Mouse (Mus musculus) adrenal gland, postnatal 0 days (tissue): Measurements from ENCODE around the gene Slc30a1. TPM values are rescaled to one million over a fixed set of nuclear protein-coding genes. Genes with fewer than 3 reads are reported as not detected.

Experiments used
- polyA plus RNA-seq: library from polyadenylated mRNA; unstranded; fragments of >200 nt; fragmentation: Nextera tagmentation; extraction: Ambion mirVana; gene quantifications from 2 replicates; pipeline ENCODE4 v1.2.1, GENCODE M21; 2015

The Slc30a1 gene
- polyA plus RNA-seq: 3.7 and 5.7 TPM in 2 replicates

GRCm38 (mm10) chr1:191906571-191907430, at the start of gene Slc30a1:
TSS of gene Slc30a1 (plus strand) at chr1:191906767.

Other genes starting within 250 kb of the Slc30a1 start
- 18.7 and 26.5 TPM in 2 replicates for gene Lpgat1, start 188.9 kb upstream of the Slc30a1 start, polyA plus RNA-seq
- 7.8 and 11.5 TPM in 2 replicates for gene Nek2, start 85.3 kb upstream of the Slc30a1 start, polyA plus RNA-seq
- gene Rd3, start 70.6 kb downstream of the Slc30a1 start, polyA plus RNA-seq: 0.58 and 0.79 TPM in 2 replicates
- 6.5 and 6.8 TPM in 2 replicates for gene Traf5, start 185.8 kb downstream of the Slc30a1 start, polyA plus RNA-seq
- 23.0 and 23.8 TPM in 2 replicates for gene Rcor3, start 231.3 kb downstream of the Slc30a1 start, polyA plus RNA-seq